Mouse (Mus musculus) small intestine, adult 2 months (tissue): ENCODE results near the gene Zg16.

ENCODE experiments used
- CTCF ChIP-seq: fragments of 200-500 bp; IDR thresholded peaks from 2 replicates; pipeline ENCODE4 v1.5.1; 2012; ENCODE audit warnings: low read depth, mild to moderate bottlenecking, control low read depth, inconsistent platforms, low read length, moderate library complexity, mixed read lengths; ENCODE audit not compliant: insufficient replicate concordance, insufficient read length; ENCODE audit errors: extremely low read depth
- POLR2A ChIP-seq: fragments of 200-500 bp; IDR thresholded peaks from 2 replicates; pipeline ENCODE4 v1.6.1; 2012; ENCODE audit warnings: low read depth, mild to moderate bottlenecking, control low read depth, inconsistent platforms, low read length, moderate library complexity

- no peak for TF ChIP-seq CTCF
- no peak for TF ChIP-seq POLR2A
Observed at GRCm38 (mm10) chr7:127076188-127076587, 10.9 kb downstream of the Zg16 start.
